Mouse (Mus musculus): Measurements from ENCODE around the gene Jade1. TPM values are rescaled to one million over a fixed set of nuclear protein-coding genes. Genes with fewer than 3 reads are reported as not detected.

Jade1 gene
- polyA plus RNA-seq, 1 experiment from 2014 or later, result 13.7 TPM

DNA sequence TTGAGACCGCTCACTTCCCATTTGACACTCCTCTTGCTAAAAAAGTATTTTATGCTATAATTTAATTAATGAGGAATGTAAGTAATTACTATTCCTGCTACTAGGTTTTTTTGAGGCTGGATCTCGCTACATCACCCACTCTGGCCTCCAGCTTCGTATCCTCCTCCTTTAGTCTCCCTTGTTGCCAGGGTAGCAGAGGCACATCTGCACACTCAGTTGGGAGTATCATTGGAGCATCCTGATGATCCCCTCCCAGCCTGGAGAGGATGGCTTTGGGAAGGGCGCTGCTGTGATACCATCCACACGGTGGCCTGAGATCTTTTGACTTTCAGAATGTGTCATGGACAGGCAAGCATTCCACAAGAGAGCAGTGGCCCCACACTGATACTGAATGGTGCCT is 30.0 kb downstream of the Jade1 start:
- Histone ChIP-seq H3K9ac (ENCODE audit: low read length) (no peak overlapping the region), H3K36me3 (ENCODE audit: control insufficient read depth, insufficient read depth, low read length) (no peaks in the 10 kb centered on the region), H3K4me1 (ENCODE audit: control insufficient read depth, insufficient read depth, low read length) (peaks cover 14% of the 10 kb centered on the region), H3K9me3 (ENCODE audit: control insufficient read depth, low read length) (no peaks in the 10 kb centered on the region), H3K27ac (replicated peaks; ENCODE audit: low read depth, low read length) (no peak overlapping the region), H3K4me2 (ENCODE audit: low read depth, severe bottlenecking) (no peak overlapping the region), H3K27me3 (ENCODE audit: control insufficient read depth, insufficient read depth, low read length) (no peaks in the 10 kb centered on the region), H3K4me3 (ENCODE audit: low read depth, low read length) (no peak overlapping the region)
- ATAC-seq (ENCODE audit: insufficient number of reproducible peaks, low FRiP score, low TSS enrichment, low read depth) (no peak), DNase-seq (ENCODE audit: low spot score) (no peak)
- 87% methylated on average over 5 of the region's 5 CpGs for WGBS

DNA sequence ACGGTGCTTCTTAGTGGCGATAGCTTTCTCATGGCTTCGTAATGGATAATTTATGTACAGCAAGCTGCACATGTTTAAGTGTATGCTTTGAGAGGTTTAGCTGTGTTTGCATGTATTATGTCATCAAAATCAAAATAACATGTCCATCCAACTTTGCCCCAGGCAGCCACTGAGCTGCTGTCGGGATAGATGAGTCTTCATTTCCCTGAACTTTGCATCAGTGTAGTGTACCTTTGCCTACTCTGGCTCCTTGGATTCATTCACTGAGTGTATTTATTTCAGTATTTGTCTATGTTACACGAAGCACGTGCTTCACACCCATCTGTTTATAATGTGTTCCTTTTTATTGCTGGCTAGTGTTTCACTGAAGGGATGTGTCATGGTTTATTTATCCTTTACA is 30.8 kb downstream of the Jade1 start:
- Histone ChIP-seq H3K36me3 (ENCODE audit: control insufficient read depth, insufficient read depth, low read length) (no peaks in the 10 kb centered on the region; the same call in 1 of the 2 replicates), H3K4me1 (ENCODE audit: control insufficient read depth, insufficient read depth, low read length) (peaks cover 7% of the 10 kb centered on the region; the same call in 1 of the 2 replicates), H3K4me3 (ENCODE audit: low read depth, low read length) (no peak overlapping the region), H3K9me3 (ENCODE audit: control insufficient read depth, low read length) (no peaks in the 10 kb centered on the region), H3K9ac (ENCODE audit: low read length) (no peak overlapping the region), H3K27ac (replicated peaks; ENCODE audit: low read depth, low read length) (no peak overlapping the region), H3K27me3 (ENCODE audit: control insufficient read depth, insufficient read depth, low read length) (no peaks in the 10 kb centered on the region), H3K4me2 (ENCODE audit: low read depth, severe bottlenecking) (no peak overlapping the region)
- WGBS, result 74% methylated on average over 6 of the region's 6 CpGs
- DNase-seq (ENCODE audit: low spot score) (no peak), ATAC-seq (ENCODE audit: insufficient number of reproducible peaks, low FRiP score, low TSS enrichment, low read depth) (no peak)

DNA sequence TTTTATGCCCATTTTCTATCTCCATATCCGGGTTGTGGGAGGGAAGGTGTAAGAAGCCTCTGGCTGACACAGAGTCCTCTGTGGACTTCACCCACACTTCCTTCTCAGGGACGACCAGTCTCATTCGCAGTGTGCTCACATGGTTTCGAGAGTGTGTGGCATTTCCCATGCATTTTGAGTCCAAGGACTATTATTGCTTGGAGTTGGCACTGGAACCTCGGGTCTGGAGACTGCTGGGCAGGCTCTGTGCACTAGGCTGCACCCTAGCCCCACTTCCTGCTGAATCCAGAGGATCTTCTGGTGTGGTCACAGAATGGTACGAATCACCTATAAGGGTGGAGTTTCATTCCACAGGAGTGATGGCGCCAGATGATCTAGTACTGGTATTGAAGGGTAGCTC is 31.4 kb downstream of the Jade1 start:
- no peaks in the 10 kb centered on the region; the same call in 1 of the 2 replicates for H3K36me3 ChIP-seq (ENCODE audit: control insufficient read depth, insufficient read depth, low read length)
- DNase-seq (ENCODE audit: low spot score) (no peak), ATAC-seq (ENCODE audit: insufficient number of reproducible peaks, low FRiP score, low TSS enrichment, low read depth) (no peak)
- peaks cover 1% of the 10 kb centered on the region; the same call in 1 of the 2 replicates for H3K4me1 ChIP-seq (ENCODE audit: control insufficient read depth, insufficient read depth, low read length)
- WGBS, result 84% methylated on average over 7 of the region's 7 CpGs
- no peak overlapping the region for H3K9ac ChIP-seq (ENCODE audit: low read length)
- no peaks in the 10 kb centered on the region for H3K9me3 ChIP-seq (ENCODE audit: control insufficient read depth, low read length)
- no peak overlapping the region for H3K4me2 ChIP-seq (ENCODE audit: low read depth, severe bottlenecking)
- H3K4me3 ChIP-seq (ENCODE audit: low read depth, low read length), result no peak overlapping the region
- H3K27me3 ChIP-seq (ENCODE audit: control insufficient read depth, insufficient read depth, low read length), result no peaks in the 10 kb centered on the region
- H3K27ac ChIP-seq (replicated peaks; ENCODE audit: low read depth, low read length), result no peak overlapping the region

- H3K36me3 ChIP-seq (ENCODE audit: control insufficient read depth, insufficient read depth, low read length), result no peaks in the 10 kb centered on the region; the same call in 1 of the 2 replicates
- no peak overlapping the region for H3K4me2 ChIP-seq (ENCODE audit: low read depth, severe bottlenecking)
- no peak overlapping the region for H3K27ac ChIP-seq (replicated peaks; ENCODE audit: low read depth, low read length)
- H3K4me1 ChIP-seq (ENCODE audit: control insufficient read depth, insufficient read depth, low read length), result no peaks in the 10 kb centered on the region
- DNase-seq (ENCODE audit: low spot score) (no peak), ATAC-seq (ENCODE audit: insufficient number of reproducible peaks, low FRiP score, low TSS enrichment, low read depth) (no peak)
- no peak overlapping the region for H3K9ac ChIP-seq (ENCODE audit: low read length)
- no peak overlapping the region for H3K4me3 ChIP-seq (ENCODE audit: low read depth, low read length)
- WGBS, result 71% methylated on average over 6 of the region's 6 CpGs
- H3K27me3 ChIP-seq (ENCODE audit: control insufficient read depth, insufficient read depth, low read length), result no peaks in the 10 kb centered on the region
- H3K9me3 ChIP-seq (ENCODE audit: control insufficient read depth, low read length), result no peaks in the 10 kb centered on the region
Measured at GRCm38 (mm10) chr3:41587588-41587987, 32.1 kb downstream of the Jade1 start.

- H3K27ac ChIP-seq (replicated peaks; ENCODE audit: low read depth, low read length), result no peak overlapping the region
- no peaks in the 10 kb centered on the region for H3K9me3 ChIP-seq (ENCODE audit: control insufficient read depth, low read length)
- no peak overlapping the region for H3K4me3 ChIP-seq (ENCODE audit: low read depth, low read length)
- peaks cover 1% of the 10 kb centered on the region; the same call in 1 of the 2 replicates for H3K36me3 ChIP-seq (ENCODE audit: control insufficient read depth, insufficient read depth, low read length)
- no peak overlapping the region for H3K4me2 ChIP-seq (ENCODE audit: low read depth, severe bottlenecking)
- no peak overlapping the region for H3K9ac ChIP-seq (ENCODE audit: low read length)
- WGBS, result 88% methylated on average over 8 of the region's 8 CpGs
- ATAC-seq (ENCODE audit: insufficient number of reproducible peaks, low FRiP score, low TSS enrichment, low read depth) (no peak), DNase-seq (ENCODE audit: low spot score) (no peak)
- no peaks in the 10 kb centered on the region for H3K27me3 ChIP-seq (ENCODE audit: control insufficient read depth, insufficient read depth, low read length)
- H3K4me1 ChIP-seq (ENCODE audit: control insufficient read depth, insufficient read depth, low read length), result no peaks in the 10 kb centered on the region
Measured at GRCm38 (mm10) chr3:41588495-41588894, 33.0 kb downstream of the Jade1 start.

- ATAC-seq (ENCODE audit: insufficient number of reproducible peaks, low FRiP score, low TSS enrichment, low read depth) (no peak), DNase-seq (ENCODE audit: low spot score) (no peak)
- no peak overlapping the region for H3K4me3 ChIP-seq (ENCODE audit: low read depth, low read length)
- no peaks in the 10 kb centered on the region for H3K27me3 ChIP-seq (ENCODE audit: control insufficient read depth, insufficient read depth, low read length)
- no peaks in the 10 kb centered on the region for H3K4me1 ChIP-seq (ENCODE audit: control insufficient read depth, insufficient read depth, low read length)
- H3K9ac ChIP-seq (ENCODE audit: low read length), result no peak overlapping the region
- no peak overlapping the region for H3K4me2 ChIP-seq (ENCODE audit: low read depth, severe bottlenecking)
- peaks cover 4% of the 10 kb centered on the region; the same call in 1 of the 2 replicates for H3K36me3 ChIP-seq (ENCODE audit: control insufficient read depth, insufficient read depth, low read length)
- no peaks in the 10 kb centered on the region for H3K9me3 ChIP-seq (ENCODE audit: control insufficient read depth, low read length)
- no peak overlapping the region for H3K27ac ChIP-seq (replicated peaks; ENCODE audit: low read depth, low read length)
- whole genome bisulfite sequencing, result 89% methylated on average over 19 of the region's 19 CpGs
Measured at GRCm38 (mm10) chr3:41589246-41589914, 33.8 kb downstream of the Jade1 start.

DNA sequence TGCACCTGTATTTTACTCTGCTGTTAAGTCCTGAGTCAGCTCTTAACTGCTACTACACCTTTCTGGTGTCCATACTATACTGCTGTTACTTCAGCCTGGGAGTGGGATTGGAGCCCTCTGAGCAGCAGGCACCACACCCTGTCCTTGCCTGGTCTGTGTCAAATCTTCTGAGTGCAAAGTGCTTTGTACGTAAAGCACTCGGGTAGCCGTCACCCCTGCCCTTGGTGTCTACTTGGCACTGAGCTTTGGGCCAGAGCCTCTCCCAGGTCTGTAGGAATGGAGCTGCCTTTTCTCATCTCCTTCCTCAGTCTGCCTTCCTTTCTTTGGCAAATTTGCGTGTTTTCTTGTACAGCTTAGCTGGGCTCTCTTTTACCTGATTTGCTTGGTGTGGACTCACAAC is 34.5 kb downstream of the Jade1 start:
- Histone ChIP-seq H3K4me1 (ENCODE audit: control insufficient read depth, insufficient read depth, low read length) (no peaks in the 10 kb centered on the region), H3K9ac (ENCODE audit: low read length) (no peak overlapping the region), H3K4me3 (ENCODE audit: low read depth, low read length) (no peak overlapping the region), H3K36me3 (ENCODE audit: control insufficient read depth, insufficient read depth, low read length) (peaks cover 4% of the 10 kb centered on the region; the same call in 1 of the 2 replicates), H3K4me2 (ENCODE audit: low read depth, severe bottlenecking) (no peak overlapping the region), H3K27me3 (ENCODE audit: control insufficient read depth, insufficient read depth, low read length) (no peaks in the 10 kb centered on the region), H3K27ac (replicated peaks; ENCODE audit: low read depth, low read length) (no peak overlapping the region), H3K9me3 (ENCODE audit: control insufficient read depth, low read length) (no peaks in the 10 kb centered on the region)
- ATAC-seq (ENCODE audit: insufficient number of reproducible peaks, low FRiP score, low TSS enrichment, low read depth), result no peak
- DNase-seq (ENCODE audit: low spot score), result no peak
- WGBS, result 88% methylated on average over 4 of the region's 4 CpGs

GRCm38 (mm10) chr3:41590695-41591559 is 35.4 kb downstream of the Jade1 start:
- H3K27ac ChIP-seq (replicated peaks; ENCODE audit: low read depth, low read length), result no peak overlapping the region
- no peak for DNase-seq (ENCODE audit: low spot score)

More at GRCm38 (mm10) chr3:41590695-41591559, 35.4 kb downstream of the Jade1 start:
- ATAC-seq (ENCODE audit: insufficient number of reproducible peaks, low FRiP score, low TSS enrichment, low read depth), result no peak
- Histone ChIP-seq H3K27me3 (ENCODE audit: control insufficient read depth, insufficient read depth, low read length) (no peaks in the 10 kb centered on the region), H3K36me3 (ENCODE audit: control insufficient read depth, insufficient read depth, low read length) (peaks cover 4% of the 10 kb centered on the region; the same call in 1 of the 2 replicates), H3K9ac (ENCODE audit: low read length) (no peak overlapping the region), H3K4me1 (ENCODE audit: control insufficient read depth, insufficient read depth, low read length) (no peaks in the 10 kb centered on the region), H3K4me3 (ENCODE audit: low read depth, low read length) (no peak overlapping the region), H3K9me3 (ENCODE audit: control insufficient read depth, low read length) (no peaks in the 10 kb centered on the region), H3K4me2 (ENCODE audit: low read depth, severe bottlenecking) (no peak overlapping the region)
- WGBS, result 90% methylated on average over 20 of the region's 20 CpGs

Data from limb, embryonic 11.5 days (tissue).